In genomic region chr10:118006827-118007550, GRCm38 (mm10) we compare ENCODE assay signal across 16 mouse cellular contexts.
DNase-seq lines count a peak whose midpoint lies in the region; ATAC-seq and TF ChIP-seq lines count a peak whose summit lies in the region.
"Had no signal": no experiment of that assay in that cellular context is flagged by ENCODE, and none has a peak within 500 bp of the region (broad histone marks: within the 10 kb centered on the region; RNA-seq: fewer than 3 reads in every experiment).

No protein-coding gene starts in this region.

- no peaks in the 10 kb centered on the region for H3K9me3 ChIP-seq in intestine, embryonic 15.5 days
- no peaks in the 10 kb centered on the region for H3K9me3 ChIP-seq in midbrain, postnatal 0 days (ENCODE audit: low read length)
- H3K9me3 ChIP-seq: lung, embryonic 15.5 days had no signal

- no peaks in the 10 kb centered on the region for H3K36me3 ChIP-seq in thymus, adult 2 months (ENCODE audit: control insufficient read depth, insufficient read depth, low read length)
- no peaks in the 10 kb centered on the region for H3K36me3 ChIP-seq in intestine, embryonic 15.5 days
- no peaks in the 10 kb centered on the region for H3K36me3 ChIP-seq in midbrain, postnatal 0 days (ENCODE audit: insufficient read depth, low read length)
- H3K36me3 ChIP-seq: liver, embryonic 12.5 days; lung, embryonic 15.5 days had no signal

- ATAC-seq in CD4-positive, CD25-positive, alpha-beta regulatory T cell, adult 4 months: peak; percentile 88
- ATAC-seq in inflammation-experienced regulatory T-cells, adult 6 months: peak; percentile 93
- no peak for ATAC-seq in intestine, embryonic 15.5 days
- ATAC-seq in midbrain, postnatal 0 days (ENCODE audit: low FRiP score): no peak
- ATAC-seq: liver, embryonic 12.5 days; Patski had no signal

- H3K27me3 ChIP-seq in thymus, adult 2 months (ENCODE audit: control insufficient read depth, insufficient read depth, low read length): no peaks in the 10 kb centered on the region
- no peaks in the 10 kb centered on the region for H3K27me3 ChIP-seq in intestine, embryonic 15.5 days (replicated peaks)
- no peaks in the 10 kb centered on the region for H3K27me3 ChIP-seq in midbrain, postnatal 0 days (ENCODE audit: insufficient read depth, low read length)
- H3K27me3 ChIP-seq: liver, embryonic 12.5 days; lung, embryonic 15.5 days; Patski had no signal

- peak; percentile 83 for DNase-seq in CD4-positive helper T cell, adult 2 months (ENCODE audit: low read depth, low spot score)
- DNase-seq in thymus, adult 2 months: peak; percentile 45
- no peak for DNase-seq in ovary, postnatal 14 days (ENCODE audit: low spot score)
- no peak for DNase-seq in midbrain, postnatal 0 days (ENCODE audit: low spot score)
- DNase-seq: cerebellum, adult 11 months; kidney, adult 8-10 months; kidney, postnatal 4 days; layer of hippocampus, postnatal 36 days had no signal

- TF ChIP-seq POLR2A in thymus, adult 2 months (IDR thresholded peaks at IDR 0.05; ENCODE audit: control insufficient read depth, extremely low read depth, insufficient read depth, low read length, poor library complexity): 0 out of 2 replicates have a peak, but pooled peaks have one; percentile 25

- WGBS in thymus, adult 2 months: 14% methylated on average over 14 of the region's 14 CpGs
- 60% methylated on average over 14 of the region's 14 CpGs for WGBS in intestine, embryonic 15.5 days
- 86% methylated on average over 14 of the region's 14 CpGs for WGBS in midbrain, postnatal 0 days

- no peak overlapping the region for H3K9ac ChIP-seq in intestine, embryonic 15.5 days
- no peak overlapping the region for H3K9ac ChIP-seq in midbrain, postnatal 0 days (replicated peaks; ENCODE audit: low read length, poor library complexity, severe bottlenecking)
- H3K9ac ChIP-seq: hindbrain, embryonic 14.5 days; liver, embryonic 12.5 days; lung, embryonic 15.5 days had no signal

- H3K27ac ChIP-seq in thymus, adult 2 months (ENCODE audit: control insufficient read depth, insufficient read depth, low read length): peak overlapping the region; percentile 90
- no peak overlapping the region for H3K27ac ChIP-seq in intestine, embryonic 15.5 days
- H3K27ac ChIP-seq in midbrain, postnatal 0 days (ENCODE audit: low read depth, low read length): no peak overlapping the region
- H3K27ac ChIP-seq: hindbrain, embryonic 14.5 days; liver, embryonic 12.5 days; lung, embryonic 15.5 days had no signal

- H3K4me1 ChIP-seq in thymus, adult 2 months (replicated peaks; ENCODE audit: control insufficient read depth, insufficient read depth, low read length): peaks cover 34% of the 10 kb centered on the region
- no peaks in the 10 kb centered on the region for H3K4me1 ChIP-seq in intestine, embryonic 15.5 days (replicated peaks)
- H3K4me1 ChIP-seq in midbrain, postnatal 0 days (ENCODE audit: insufficient read depth, low read length): no peaks in the 10 kb centered on the region

- no peak overlapping the region for H3K4me2 ChIP-seq in intestine, embryonic 15.5 days (replicated peaks)
- H3K4me2 ChIP-seq in midbrain, postnatal 0 days (ENCODE audit: low read depth, low read length, poor library complexity, severe bottlenecking): no peak overlapping the region
- H3K4me2 ChIP-seq: heart, embryonic 11.5 days; hindbrain, embryonic 14.5 days; liver, embryonic 12.5 days; lung, embryonic 15.5 days had no signal

- TF ChIP-seq CTCF in thymus, adult 2 months (IDR thresholded peaks at IDR 0.05; ENCODE audit: borderline replicate concordance, control insufficient read depth, extremely low read depth, insufficient read depth, low read length, poor library complexity): no peak
- TF ChIP-seq CTCF in midbrain, postnatal 0 days (IDR thresholded peaks at IDR 0.05): no peak

- peak overlapping the region; percentile 27 for H3K4me3 ChIP-seq in thymus, adult 2 months (ENCODE audit: control insufficient read depth, insufficient read depth, low read length)
- no peak overlapping the region for H3K4me3 ChIP-seq in intestine, embryonic 15.5 days (replicated peaks)
- H3K4me3 ChIP-seq in midbrain, postnatal 0 days (ENCODE audit: low read depth, low read length): no peak overlapping the region
- H3K4me3 ChIP-seq: liver, embryonic 12.5 days; lung, embryonic 15.5 days had no signal

Comparison
In these comparisons a context has a peak if more than half of its experiments do, and no peak if none do; other contexts are left out.
1. DNase-seq: peak in CD4-positive helper T cell, adult 2 months (single experiment) and thymus, adult 2 months (single experiment); none in ovary, postnatal 14 days (single experiment) and midbrain, postnatal 0 days (single experiment).
2. ATAC-seq: peak in CD4-positive, CD25-positive, alpha-beta regulatory T cell, adult 4 months (single experiment) and inflammation-experienced regulatory T-cells, adult 6 months (single experiment); none in intestine, embryonic 15.5 days (single experiment) and midbrain, postnatal 0 days (single experiment).